Mouse (Mus musculus) lung, embryonic 16.5 days (tissue): ENCODE results near the gene Usf1. TPM values are rescaled to one million over a fixed set of nuclear protein-coding genes. Genes with fewer than 3 reads are reported as not detected.

Experiments
- ATAC-seq: fragments of 200-750 bp; cut with Nextera tagmentation; 2 replicates; pipeline ENCODE4 v1.8.0; 2017; ENCODE audit warnings: low read depth, mild to moderate bottlenecking, moderate library complexity
- H3K27ac ChIP-seq: fragments of 300-500 bp; sonication (generic); 2 replicates; pipeline ENCODE4 v1.5.1; 2014; ENCODE audit warnings: mild to moderate bottlenecking, control low read depth, low read length
- H3K27me3 ChIP-seq: fragments of 300-500 bp; sonication (generic); 2 replicates; pipeline ENCODE4 v1.6.1; 2014; ENCODE audit warnings: low read depth, low read length, mixed read lengths; ENCODE audit not compliant: control insufficient read depth, insufficient read depth
- H3K36me3 ChIP-seq: fragments of 300-500 bp; sonication (generic); 2 replicates; pipeline ENCODE4 v1.6.1; 2014; ENCODE audit warnings: low read length; ENCODE audit not compliant: control insufficient read depth, insufficient read depth
- H3K4me1 ChIP-seq: fragments of 300-500 bp; sonication (generic); replicated peaks from 2 replicates; pipeline ENCODE4 v1.6.1; 2014; ENCODE audit warnings: low read length, mixed read lengths; ENCODE audit not compliant: control insufficient read depth, insufficient read depth
- H3K4me2 ChIP-seq: fragments of 300-500 bp; sonication (generic); 2 replicates; pipeline ENCODE4 v1.6.1; 2014; ENCODE audit warnings: low read depth, low read length, control low read depth
- H3K4me3 ChIP-seq: fragments of 300-500 bp; sonication (generic); 2 replicates; pipeline ENCODE4 v1.5.1; 2014; ENCODE audit warnings: mild to moderate bottlenecking, low read length, control low read depth
- H3K9ac ChIP-seq: fragments of 300-500 bp; sonication (generic); 2 replicates; pipeline ENCODE4 v1.6.1; 2014; ENCODE audit warnings: low read length, control low read depth
- H3K9me3 ChIP-seq: fragments of 300-500 bp; sonication (generic); 2 replicates; pipeline ENCODE4 v1.6.1; 2016; ENCODE audit warnings: low read length; ENCODE audit not compliant: control insufficient read depth
- WGBS: fragments of 180-500 bp; shearing (Covaris S2); extraction: QIAGEN DNeasy Blood & Tissue Kit; methylation state at CpG from one replicate; pipeline ENCODE4 v1.1.7; 2014; 5-methylcytosine and 5-hydroxymethylcytosine counted together
- polyA plus RNA-seq: library from polyadenylated mRNA; unstranded; fragments of >200 nt; fragmentation: Nextera tagmentation; extraction: Ambion mirVana; gene quantifications from 2 replicates; pipeline ENCODE4 v1.2.1, GENCODE M21; 2015

Usf1 gene
- polyA plus RNA-seq, 1 experiment from 2014 or later, result 81.7 TPM

GRCm38 (mm10) chr1:171424638-171425037, 13.5 kb downstream of the Usf1 start:
- peaks cover 7% of the 10 kb centered on the region for H3K4me1 ChIP-seq
- H3K4me3 ChIP-seq, result no peak overlapping the region
- no peak overlapping the region for H3K9ac ChIP-seq
- H3K36me3 ChIP-seq, result no peaks in the 10 kb centered on the region
- no peak for ATAC-seq
- H3K27me3 ChIP-seq, result no peaks in the 10 kb centered on the region
- no peak overlapping the region for H3K4me2 ChIP-seq
- H3K9me3 ChIP-seq, result no peaks in the 10 kb centered on the region
- H3K27ac ChIP-seq, result no peak overlapping the region
- WGBS, result 37% methylated on average over 5 of the region's 5 CpGs

- H3K4me3 ChIP-seq, result no peak overlapping the region
- no peaks in the 10 kb centered on the region for H3K9me3 ChIP-seq
- H3K9ac ChIP-seq, result no peak overlapping the region
- H3K4me1 ChIP-seq, result peaks cover 7% of the 10 kb centered on the region
- WGBS, result 28% methylated on average over 4 of the region's 4 CpGs
- no peak overlapping the region for H3K27ac ChIP-seq
- ATAC-seq, result 0 out of 2 replicates have a peak, but pooled peaks have one; percentile 22
- H3K4me2 ChIP-seq, result no peak overlapping the region
- no peaks in the 10 kb centered on the region for H3K27me3 ChIP-seq
- no peaks in the 10 kb centered on the region for H3K36me3 ChIP-seq
These were observed 14.0 kb downstream of the Usf1 start for GRCm38 (mm10) chr1:171425126-171425525.

GRCm38 (mm10) chr1:171432158-171432557, 21.0 kb downstream of the Usf1 start:
- Histone ChIP-seq H3K4me2 (no peak overlapping the region), H3K27me3 (no peaks in the 10 kb centered on the region), H3K9me3 (no peaks in the 10 kb centered on the region), H3K36me3 (no peaks in the 10 kb centered on the region), H3K9ac (no peak overlapping the region), H3K27ac (no peak overlapping the region), H3K4me3 (no peak overlapping the region), H3K4me1 (peaks cover 6% of the 10 kb centered on the region)
- WGBS, result 73% methylated on average over 5 of the region's 5 CpGs
- ATAC-seq, result no peak

- WGBS, result 23% methylated on average over 7 of the region's 7 CpGs
- no peak overlapping the region for H3K9ac ChIP-seq
These were observed 24.2 kb downstream of the Usf1 start for GRCm38 (mm10) chr1:171435288-171435814.

GRCm38 (mm10) chr1:171435974-171436373, 24.9 kb downstream of the Usf1 start:
- H3K4me2 ChIP-seq, result no peak overlapping the region
- no peak overlapping the region for H3K4me3 ChIP-seq
- no peak overlapping the region for H3K9ac ChIP-seq
- H3K4me1 ChIP-seq, result peaks cover 20% of the 10 kb centered on the region
- ATAC-seq, result no peak
- 26% methylated on average over 1 of the region's 1 CpGs for WGBS
- H3K27ac ChIP-seq, result no peak overlapping the region
- H3K27me3 ChIP-seq, result no peaks in the 10 kb centered on the region
- no peaks in the 10 kb centered on the region for H3K9me3 ChIP-seq
- no peaks in the 10 kb centered on the region for H3K36me3 ChIP-seq

More at GRCm38 (mm10) chr1:171435288-171435814, 24.2 kb downstream of the Usf1 start:
- Histone ChIP-seq H3K27me3 (no peaks in the 10 kb centered on the region), H3K36me3 (no peaks in the 10 kb centered on the region), H3K9me3 (no peaks in the 10 kb centered on the region), H3K4me3 (no peak overlapping the region), H3K4me1 (peaks cover 16% of the 10 kb centered on the region), H3K27ac (no peak overlapping the region), H3K4me2 (no peak overlapping the region)
- ATAC-seq, result no peak

GRCm38 (mm10) chr1:171437264-171438013, 26.3 kb downstream of the Usf1 start, which contains the start of gene F11r:
Gene F11r, plus strand, starts transcription at chr1:171437535.
- Histone ChIP-seq H3K27ac (peak within 1 kb of the TSS; percentile 43), H3K9me3 (no peaks in the 10 kb centered on the region), H3K9ac (peak within 1 kb of the TSS; percentile 64), H3K4me1 (peaks cover 31% of the 10 kb centered on the region), H3K36me3 (no peaks in the 10 kb centered on the region), H3K4me3 (peak within 1 kb of the TSS; percentile 57), H3K4me2 (peak within 1 kb of the TSS; percentile 64), H3K27me3 (no peaks in the 10 kb centered on the region)
- 2% methylated on average over 44 of the region's 46 CpGs for WGBS
- peak; percentile 82 for ATAC-seq

- no peaks in the 10 kb centered on the region for H3K36me3 ChIP-seq
- peak overlapping the region; percentile 43 for H3K27ac ChIP-seq
- H3K4me2 ChIP-seq, result peak overlapping the region; percentile 64
- peak overlapping the region; percentile 64 for H3K9ac ChIP-seq
- no peaks in the 10 kb centered on the region for H3K27me3 ChIP-seq
- WGBS, result 5% methylated on average over 18 of the region's 18 CpGs
- no peaks in the 10 kb centered on the region for H3K9me3 ChIP-seq
- peak; percentile 10; the same call in 1 of the 2 replicates for ATAC-seq
- peaks cover 36% of the 10 kb centered on the region for H3K4me1 ChIP-seq
- peak overlapping the region; percentile 57 for H3K4me3 ChIP-seq
These were observed 27.0 kb downstream of the Usf1 start for GRCm38 (mm10) chr1:171438014-171438670.

GRCm38 (mm10) chr1:171439072-171439471, 28.0 kb downstream of the Usf1 start:
- peak overlapping the region; percentile 64 for H3K4me2 ChIP-seq
- peaks cover 36% of the 10 kb centered on the region for H3K4me1 ChIP-seq
- no peak for ATAC-seq
- H3K9ac ChIP-seq, result peak overlapping the region; percentile 64
- no peaks in the 10 kb centered on the region for H3K27me3 ChIP-seq
- H3K27ac ChIP-seq, result peak overlapping the region; percentile 91
- H3K4me3 ChIP-seq, result peak overlapping the region; percentile 57
- WGBS, result 17% methylated on average over 8 of the region's 8 CpGs
- H3K9me3 ChIP-seq, result no peaks in the 10 kb centered on the region
- no peaks in the 10 kb centered on the region for H3K36me3 ChIP-seq

GRCm38 (mm10) chr1:171440025-171440725, 29.1 kb downstream of the Usf1 start:
- Histone ChIP-seq H3K36me3 (no peaks in the 10 kb centered on the region), H3K27ac (peak overlapping the region; percentile 91), H3K9me3 (no peaks in the 10 kb centered on the region), H3K4me1 (peaks cover 36% of the 10 kb centered on the region), H3K4me3 (peak overlapping the region; percentile 57), H3K9ac (peak overlapping the region; percentile 61), H3K4me2 (peak overlapping the region; percentile 64), H3K27me3 (no peaks in the 10 kb centered on the region)
- 15% methylated on average over 9 of the region's 9 CpGs for WGBS
- peak; percentile 56 for ATAC-seq
